Mouse (Mus musculus): ENCODE results near the gene Drap1. TPM values are rescaled to one million over a fixed set of nuclear protein-coding genes. Genes with fewer than 3 reads are reported as not detected.

The Drap1 gene
- polyA plus RNA-seq (2015; fragmentation: Nextera tagmentation; extraction: Ambion mirVana) = 217 and 222 TPM in 2 replicates

- peak; percentile 97 for DNase-seq (ENCODE audit: low spot score)
Observed at GRCm38 (mm10) chr19:5424782-5425741, at the start of gene Drap1, which contains the start of gene AI837181. Drap1 (minus strand) TSS chr19:5424979. AI837181 (plus strand) TSS chr19:5425144.

GRCm38 (mm10) chr19:5473720-5474119, 48.9 kb upstream of the Drap1 start, which contains the start of gene Efemp2:
Efemp2 (plus strand) TSS chr19:5473954.
- DNase-seq (ENCODE audit: low spot score) = peak; percentile 75

GRCm38 (mm10) chr19:5472857-5473256, 48.1 kb upstream of the Drap1 start:
- DNase-seq (ENCODE audit: low spot score) = no peak

- DNase-seq (ENCODE audit: low spot score) = no peak
Observed at GRCm38 (mm10) chr19:5471846-5472245, 47.1 kb upstream of the Drap1 start.

GRCm38 (mm10) chr19:5468374-5468773, 43.6 kb upstream of the Drap1 start, which contains the start of gene Ctsw:
Ctsw (minus strand) TSS chr19:5468507.
- DNase-seq (ENCODE audit: low spot score) = peak; percentile 80

- no peak for DNase-seq (ENCODE audit: low spot score)
Observed at GRCm38 (mm10) chr19:5466916-5467500, 42.2 kb upstream of the Drap1 start.

GRCm38 (mm10) chr19:5465037-5465436, 40.3 kb upstream of the Drap1 start:
- no peak for DNase-seq (ENCODE audit: low spot score)

- DNase-seq (ENCODE audit: low spot score) = peak; percentile 80
Observed at GRCm38 (mm10) chr19:5463791-5464562, 39.2 kb upstream of the Drap1 start.

- DNase-seq (ENCODE audit: low spot score) = no peak
Observed at GRCm38 (mm10) chr19:5463212-5463611, 38.4 kb upstream of the Drap1 start.

GRCm38 (mm10) chr19:5461411-5461810, 36.6 kb upstream of the Drap1 start:
- no peak for DNase-seq (ENCODE audit: low spot score)

GRCm38 (mm10) chr19:5460465-5460911, 35.7 kb upstream of the Drap1 start, which contains the start of gene Fibp:
Fibp (plus strand) TSS chr19:5460615.
- peak; percentile 87 for DNase-seq (ENCODE audit: low spot score)

GRCm38 (mm10) chr19:5459896-5460295, 35.1 kb upstream of the Drap1 start:
- no peak for DNase-seq (ENCODE audit: low spot score)

- no peak for DNase-seq (ENCODE audit: low spot score)
Observed at GRCm38 (mm10) chr19:5459019-5459418, 34.2 kb upstream of the Drap1 start.

GRCm38 (mm10) chr19:5457746-5458442, 33.1 kb upstream of the Drap1 start, which contains the start of gene Ccdc85b:
Ccdc85b (minus strand) TSS chr19:5457894.
- DNase-seq (ENCODE audit: low spot score) = no peak

- DNase-seq (ENCODE audit: low spot score) = peak; percentile 94
Observed at GRCm38 (mm10) chr19:5456922-5457745, 32.4 kb upstream of the Drap1 start.

GRCm38 (mm10) chr19:5456241-5456921, 31.6 kb upstream of the Drap1 start:
- no peak for DNase-seq (ENCODE audit: low spot score)

- no peak for DNase-seq (ENCODE audit: low spot score)
Observed at GRCm38 (mm10) chr19:5455568-5455967, 30.8 kb upstream of the Drap1 start.

- DNase-seq (ENCODE audit: low spot score) = no peak
Observed at GRCm38 (mm10) chr19:5455037-5455436, 30.3 kb upstream of the Drap1 start.

- DNase-seq (ENCODE audit: low spot score) = no peak
Observed at GRCm38 (mm10) chr19:5451766-5452165, 27.0 kb upstream of the Drap1 start.
